Mouse (Mus musculus) limb, embryonic 14.5 days (tissue): ENCODE measurements around the gene Ptprn2. TPM values are rescaled to one million over a fixed set of nuclear protein-coding genes. Genes with fewer than 3 reads are reported as not detected.

Experiments used
- ATAC-seq: fragments of 200-750 bp; cut with Nextera tagmentation; 2 replicates; pipeline ENCODE4 v1.8.0; 2017; ENCODE audit warnings: low read depth, moderate number of reproducible peaks, moderate TSS enrichment; ENCODE audit not compliant: low FRiP score
- DNase-seq: peaks from one replicate; pipeline ENCODE4 v3.0.0-alpha.2; 2015; ENCODE audit warnings: low spot score
- H3K27ac ChIP-seq: fragments of 300-500 bp; sonication (generic); replicated peaks from 2 replicates; pipeline ENCODE4 v1.5.1; 2014; ENCODE audit warnings: low read depth, mild to moderate bottlenecking, low read length, moderate library complexity, mixed read lengths
- H3K27me3 ChIP-seq: fragments of 300-500 bp; sonication (generic); 2 replicates; pipeline ENCODE4 v1.6.1; 2014; ENCODE audit warnings: low read length, mixed read lengths; ENCODE audit not compliant: control insufficient read depth, insufficient read depth
- H3K36me3 ChIP-seq: fragments of 300-500 bp; sonication (generic); 2 replicates; pipeline ENCODE4 v1.6.1; 2014; ENCODE audit warnings: mild to moderate bottlenecking, low read length, moderate library complexity, mixed read lengths; ENCODE audit not compliant: control insufficient read depth, insufficient read depth
- H3K4me1 ChIP-seq: fragments of 300-500 bp; sonication (generic); 2 replicates; pipeline ENCODE4 v1.6.1; 2014; ENCODE audit warnings: antibody characterized with exemption, low read length, mixed read lengths; ENCODE audit not compliant: control insufficient read depth, insufficient read depth
- H3K4me2 ChIP-seq: fragments of 300-500 bp; sonication (generic); replicated peaks from 2 replicates; pipeline ENCODE4 v1.6.1; 2014; ENCODE audit warnings: low read depth, mild to moderate bottlenecking, low read length, moderate library complexity; ENCODE audit not compliant: severe bottlenecking
- H3K4me3 ChIP-seq: fragments of 300-500 bp; sonication (generic); replicated peaks from 2 replicates; pipeline ENCODE4 v1.5.1; 2014; ENCODE audit warnings: low read length
- H3K9ac ChIP-seq: fragments of 300-500 bp; sonication (generic); 2 replicates; pipeline ENCODE4 v1.6.1; 2014; ENCODE audit warnings: mild to moderate bottlenecking, low read depth, low read length, moderate library complexity; ENCODE audit not compliant: severe bottlenecking
- H3K9me3 ChIP-seq: fragments of 300-500 bp; sonication (generic); 2 replicates; pipeline ENCODE4 v1.6.1; 2016; ENCODE audit warnings: low read length; ENCODE audit not compliant: control insufficient read depth
- POLR2A ChIP-seq: fragments of 200-500 bp; IDR thresholded peaks from 2 replicates; pipeline ENCODE4 v1.8.0; 2012; ENCODE audit warnings: inconsistent platforms, mild to moderate bottlenecking, moderate library complexity, borderline replicate concordance; ENCODE audit not compliant: insufficient read depth, insufficient read length; ENCODE audit errors: extremely low read depth
- WGBS: fragments of 180-500 bp; shearing (Covaris S2); extraction: QIAGEN DNeasy Blood & Tissue Kit; methylation state at CpG from one replicate; pipeline ENCODE4 v1.1.7; 2014; 5-methylcytosine and 5-hydroxymethylcytosine counted together
- polyA plus RNA-seq, 2 experiments: library from polyadenylated mRNA; depleted of rRNA in 1 of 2; stranded (reverse) in 1 of 2; unstranded in 1 of 2; fragments of >200 nt; fragmentation: Nextera tagmentation in 1 of 2; extraction: Ambion mirVana in 1 of 2; gene quantifications; 2 replicates each; pipeline versions ENCODE4 v1.2.1 to v1.2.3; 2012 to 2014

The Ptprn2 gene
- polyA plus RNA-seq, 2 experiments = 0.08 to 0.65 TPM

- peak; percentile 47 for ATAC-seq
Measured at GRCm38 (mm10) chr12:117172885-117173529, 687.5 kb downstream of the Ptprn2 start.

GRCm38 (mm10) chr12:117174189-117174588, 688.7 kb downstream of the Ptprn2 start:
- Histone ChIP-seq H3K36me3 (no peaks in the 10 kb centered on the region), H3K27me3 (no peaks in the 10 kb centered on the region), H3K4me2 (no peak overlapping the region), H3K9ac (no peak overlapping the region), H3K4me1 (peaks cover 15% of the 10 kb centered on the region), H3K9me3 (no peaks in the 10 kb centered on the region), H3K27ac (no peak overlapping the region), H3K4me3 (no peak overlapping the region)
- WGBS = 8% methylated on average over 3 of the region's 3 CpGs
- ATAC-seq (0 out of 2 replicates have a peak, but pooled peaks have one; percentile 24), DNase-seq (no peak)
- no peak for TF ChIP-seq POLR2A

More at GRCm38 (mm10) chr12:117172885-117173529, 687.5 kb downstream of the Ptprn2 start:
- TF ChIP-seq POLR2A = no peak
- H3K9ac ChIP-seq = no peak overlapping the region
- H3K9me3 ChIP-seq = no peaks in the 10 kb centered on the region
- WGBS = 16% methylated on average over 10 of the region's 11 CpGs
- H3K4me3 ChIP-seq = no peak overlapping the region
- H3K36me3 ChIP-seq = no peaks in the 10 kb centered on the region
- no peak overlapping the region for H3K27ac ChIP-seq
- DNase-seq = no peak
- no peaks in the 10 kb centered on the region for H3K27me3 ChIP-seq
- H3K4me2 ChIP-seq = no peak overlapping the region
- peaks cover 15% of the 10 kb centered on the region for H3K4me1 ChIP-seq

- WGBS = 89% methylated on average over 15 of the region's 15 CpGs
- Histone ChIP-seq H3K27ac (no peak overlapping the region), H3K4me1 (peaks cover 15% of the 10 kb centered on the region), H3K9ac (no peak overlapping the region), H3K4me3 (no peak overlapping the region), H3K4me2 (no peak overlapping the region), H3K9me3 (no peaks in the 10 kb centered on the region), H3K36me3 (no peaks in the 10 kb centered on the region), H3K27me3 (no peaks in the 10 kb centered on the region)
- DNase-seq (no peak), ATAC-seq (no peak)
- TF ChIP-seq POLR2A = no peak
Measured at GRCm38 (mm10) chr12:117175072-117175681, 689.7 kb downstream of the Ptprn2 start.

GRCm38 (mm10) chr12:117176259-117176823, 690.8 kb downstream of the Ptprn2 start:
- peaks cover 15% of the 10 kb centered on the region for H3K4me1 ChIP-seq
- ATAC-seq (no peak), DNase-seq (no peak)
- H3K4me3 ChIP-seq = no peak overlapping the region
- 70% methylated on average over 13 of the region's 13 CpGs for WGBS
- no peaks in the 10 kb centered on the region for H3K9me3 ChIP-seq
- H3K36me3 ChIP-seq = no peaks in the 10 kb centered on the region
- H3K27me3 ChIP-seq = no peaks in the 10 kb centered on the region
- no peak overlapping the region for H3K27ac ChIP-seq
- no peak overlapping the region for H3K9ac ChIP-seq
- TF ChIP-seq POLR2A = no peak
- H3K4me2 ChIP-seq = no peak overlapping the region

GRCm38 (mm10) chr12:117187167-117187566, 701.6 kb downstream of the Ptprn2 start:
- WGBS = 87% methylated on average over 3 of the region's 3 CpGs
- DNase-seq = no peak
- no peaks in the 10 kb centered on the region for H3K36me3 ChIP-seq
- no peak for TF ChIP-seq POLR2A
- no peak overlapping the region for H3K4me3 ChIP-seq
- H3K4me2 ChIP-seq = no peak overlapping the region
- H3K27ac ChIP-seq = no peak overlapping the region
- no peak for ATAC-seq
- H3K4me1 ChIP-seq = no peaks in the 10 kb centered on the region
- H3K27me3 ChIP-seq = no peaks in the 10 kb centered on the region
- H3K9me3 ChIP-seq = no peaks in the 10 kb centered on the region
- H3K9ac ChIP-seq = no peak overlapping the region
